Mouse (Mus musculus): ENCODE measurements around the gene Calr. TPM values are rescaled to one million over a fixed set of nuclear protein-coding genes. Genes with fewer than 3 reads are reported as not detected.

Calr gene
- polyA plus RNA-seq (2017; shearing (Covaris generic)): 587 TPM

DNA sequence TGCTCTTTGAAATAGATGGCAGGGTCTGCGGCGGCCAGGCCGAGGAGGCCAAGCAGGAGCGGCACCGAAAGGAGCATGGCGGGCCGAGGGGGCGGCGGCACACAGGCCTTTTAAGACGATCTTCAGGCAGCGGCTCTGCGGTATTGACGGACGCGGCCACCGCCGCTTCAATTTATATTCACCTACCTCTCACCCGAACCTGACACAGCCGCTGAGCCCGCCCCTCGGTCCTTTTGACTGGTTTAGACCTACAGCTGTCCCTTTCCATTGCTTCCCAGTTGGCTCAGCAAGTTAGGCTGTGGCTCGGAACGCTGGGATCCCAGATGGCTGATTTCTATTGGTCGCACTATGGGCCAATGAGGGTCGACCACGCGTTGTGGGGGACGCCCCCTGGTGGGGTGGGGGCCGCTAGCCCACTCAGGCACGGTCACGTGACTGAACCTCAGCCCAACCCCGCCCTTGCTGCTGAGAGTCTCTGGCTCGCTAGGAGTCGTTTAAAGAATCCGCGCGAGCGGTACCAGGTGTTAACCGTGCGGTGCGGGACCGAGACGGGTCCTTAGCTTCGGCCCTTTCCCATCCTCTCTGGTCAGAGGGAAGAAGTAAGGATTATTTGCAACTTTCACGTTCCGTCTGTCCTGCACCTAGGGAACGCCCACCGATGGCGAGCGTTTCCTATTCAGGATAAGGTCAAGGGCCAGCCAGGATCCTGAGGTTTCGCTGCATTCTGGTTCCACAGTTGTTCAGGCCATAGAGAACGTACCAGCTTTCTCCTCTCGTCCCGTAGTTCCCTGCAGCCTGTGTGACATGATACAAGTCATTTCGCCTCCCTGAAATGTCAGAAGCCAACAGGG lies at the start of gene Calr:
Gene Calr (minus strand): TSS at position 213 of the 851 bp plus-strand sequence.

DNA sequence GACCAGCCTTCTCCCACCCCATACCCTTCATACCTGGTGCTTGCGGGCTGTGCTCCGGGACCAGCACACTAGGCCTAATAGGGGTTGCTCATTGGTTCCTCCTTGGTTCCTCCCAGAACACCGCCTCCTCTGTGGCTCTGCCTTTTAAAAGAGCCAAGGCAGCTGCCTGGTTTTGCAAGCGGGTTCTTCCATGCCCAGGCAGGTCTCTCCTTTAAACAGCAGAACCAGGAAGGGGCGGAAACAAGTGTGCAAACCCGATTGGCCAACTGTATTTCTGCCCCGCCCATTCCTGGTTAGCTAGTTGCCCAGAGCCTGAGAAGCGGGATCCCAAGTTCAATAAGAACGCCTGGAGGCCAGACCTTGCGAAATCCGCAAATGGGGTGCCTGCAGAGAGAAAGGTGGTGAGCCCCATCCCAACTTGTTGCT lies 47.0 kb upstream of the Calr start, which contains the start of gene Gcdh:
Gene Gcdh (minus strand): TSS at position 213 of the 426 bp plus-strand sequence.

DNA sequence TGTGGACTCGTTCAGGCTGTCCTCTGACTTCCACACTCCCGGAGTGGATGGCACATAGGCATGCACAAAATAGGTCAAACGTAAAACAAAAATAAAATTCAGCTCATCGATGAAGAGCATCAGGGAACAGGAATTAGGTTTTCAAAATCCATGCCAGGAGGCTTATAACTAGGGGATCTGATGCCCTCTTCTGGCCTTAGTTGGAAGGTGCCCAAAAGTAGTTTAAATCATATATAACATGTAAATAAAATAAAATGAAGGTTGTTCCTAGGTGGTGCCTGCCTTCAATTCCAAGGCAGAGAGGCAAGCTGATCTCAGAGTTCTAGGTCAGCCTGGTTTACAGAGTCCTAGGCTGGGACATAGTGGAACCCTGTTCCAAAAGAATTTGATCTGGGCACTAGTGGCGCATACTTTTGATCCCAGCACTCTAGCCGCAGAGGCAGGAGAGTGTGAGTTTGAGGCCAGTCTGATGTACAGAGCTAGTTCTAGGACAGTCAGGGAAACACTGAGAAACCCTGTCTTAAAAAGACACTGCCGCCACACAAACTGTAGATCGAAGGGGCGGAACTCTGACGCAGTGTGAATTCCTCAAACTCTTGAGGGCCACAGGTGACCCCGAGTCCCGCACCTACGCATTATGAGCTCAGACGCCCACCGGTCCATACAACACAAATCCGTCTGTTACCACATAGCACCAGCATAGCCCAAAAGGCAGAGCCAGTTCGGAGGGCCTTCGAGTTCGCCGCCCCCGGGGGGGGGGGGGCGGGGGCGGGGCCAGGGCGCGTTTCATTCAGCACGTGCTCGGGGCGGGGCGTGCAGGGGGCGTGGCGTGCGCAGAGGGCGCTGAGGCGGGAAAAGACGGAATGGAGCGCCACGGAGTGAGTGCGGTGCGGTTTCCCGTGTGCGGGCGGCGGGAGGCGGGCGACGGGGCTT lies 24.9 kb upstream of the Calr start, which contains the start of gene Syce2:
Gene Syce2 (plus strand): TSS at position 736 of the 933 bp plus-strand sequence.

DNA sequence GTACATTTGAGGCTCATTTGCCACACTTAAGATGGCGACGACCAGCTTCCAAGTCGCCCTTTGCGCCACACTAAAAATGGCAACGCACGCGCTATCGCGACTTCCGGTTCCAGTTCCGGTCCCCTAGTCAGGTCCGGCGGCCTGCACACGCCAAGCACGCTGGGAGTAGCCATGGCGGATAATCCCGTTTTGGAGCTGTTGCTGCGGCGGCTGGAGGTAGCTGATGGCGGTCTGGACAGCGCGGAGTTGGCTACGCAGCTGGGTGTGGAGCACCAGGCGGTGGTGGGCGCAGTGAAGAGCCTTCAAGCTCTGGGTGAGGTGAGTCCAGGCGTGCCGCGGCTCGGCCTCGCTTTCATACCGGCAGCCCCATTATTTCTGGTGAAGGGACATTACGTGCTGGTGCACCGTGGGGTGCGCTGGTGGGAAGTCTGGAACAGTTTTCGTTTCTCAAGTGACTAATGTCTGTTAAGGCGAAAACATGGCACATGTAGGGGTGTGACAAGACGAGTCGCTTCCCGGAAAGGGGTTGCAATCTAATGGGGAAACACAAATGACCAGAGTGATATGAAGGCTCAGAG lies 10.2 kb upstream of the Calr start, which contains the start of gene Farsa:
Gene Farsa (plus strand): TSS at position 126 of the 578 bp plus-strand sequence.

DNA sequence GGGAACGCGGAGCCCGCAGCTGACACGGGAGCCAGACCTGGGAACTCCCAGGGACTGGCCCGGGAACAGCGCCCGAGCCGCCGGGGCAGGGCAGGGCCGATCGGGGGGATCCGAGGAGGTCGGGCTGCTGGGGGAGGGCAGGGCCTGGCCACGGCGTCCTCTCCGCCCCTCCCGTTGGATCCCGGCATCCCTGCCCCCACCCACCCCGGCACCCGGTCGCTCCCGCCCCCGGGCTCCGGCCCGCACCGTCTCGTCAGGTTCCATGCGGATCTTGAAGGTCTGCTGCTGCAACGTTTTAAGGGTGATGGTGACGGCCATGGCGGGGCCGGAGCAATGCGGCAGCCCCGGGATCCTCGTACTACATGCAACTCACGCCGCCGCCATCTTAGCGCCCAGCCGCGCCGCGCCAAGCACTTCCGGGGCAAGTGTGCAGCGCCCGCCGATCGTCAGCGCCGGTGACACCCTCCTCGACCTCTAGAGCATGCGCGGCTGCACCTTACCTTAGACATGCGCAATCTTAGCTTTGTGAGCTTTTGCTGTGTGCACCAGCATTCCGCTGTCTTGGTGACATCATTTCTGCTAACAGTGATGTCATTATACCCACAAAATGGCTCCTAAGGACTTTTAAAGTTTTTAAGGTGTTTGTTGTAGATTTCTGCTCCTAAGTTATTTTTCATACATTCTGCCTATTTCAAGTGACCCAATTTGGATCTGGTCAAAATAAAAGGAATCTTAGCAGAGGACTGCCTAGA lies 6.3 kb downstream of the Calr start, which contains the start of gene Rad23a:
Gene Rad23a (minus strand): TSS at position 418 of the 752 bp plus-strand sequence.

DNA sequence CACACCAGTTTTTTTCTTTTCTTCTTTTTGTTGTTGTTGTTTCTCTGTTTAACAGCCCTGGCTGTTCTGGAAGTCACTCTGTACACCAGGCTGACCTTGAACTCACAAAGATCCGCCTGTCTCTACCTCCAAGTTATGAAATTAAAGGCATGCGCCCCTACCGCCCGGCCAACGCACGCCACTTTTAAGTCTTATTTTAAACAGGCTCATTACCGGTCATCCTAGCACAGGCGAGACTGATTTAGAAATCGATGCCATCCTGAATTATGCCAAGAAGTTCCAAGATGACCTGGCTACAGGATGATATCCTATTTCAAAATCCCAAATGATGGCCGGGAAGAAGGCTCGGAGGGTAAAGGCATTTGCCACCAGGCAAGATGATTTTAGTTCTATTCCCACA lies 15.2 kb downstream of the Calr start, which contains the start of gene Gadd45gip1:
Gene Gadd45gip1 (plus strand): TSS at position 33 of the 400 bp plus-strand sequence.

DNA sequence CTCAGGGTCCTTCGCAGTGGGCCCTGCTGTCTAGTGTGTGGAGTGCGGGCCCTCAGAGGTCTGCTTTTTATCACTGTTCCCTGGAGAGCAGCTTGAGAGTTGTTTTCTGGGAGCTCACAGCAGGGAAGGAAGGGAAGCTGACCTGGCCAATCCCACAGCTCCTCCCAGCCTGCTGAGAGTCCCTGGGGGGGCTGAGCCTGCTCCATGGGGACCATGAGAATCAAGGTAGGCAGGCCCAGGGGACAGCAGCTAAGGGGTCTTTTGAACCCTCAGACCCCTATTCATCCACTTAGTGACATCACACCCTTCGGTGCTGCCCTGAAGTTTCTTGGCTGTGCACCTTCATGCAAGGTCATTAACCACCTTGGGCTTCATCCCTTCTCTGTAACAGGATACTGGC lies 24.0 kb downstream of the Calr start, which contains the start of gene Dand5:
Gene Dand5 (minus strand): TSS at position 101 of the 400 bp plus-strand sequence.

DNA sequence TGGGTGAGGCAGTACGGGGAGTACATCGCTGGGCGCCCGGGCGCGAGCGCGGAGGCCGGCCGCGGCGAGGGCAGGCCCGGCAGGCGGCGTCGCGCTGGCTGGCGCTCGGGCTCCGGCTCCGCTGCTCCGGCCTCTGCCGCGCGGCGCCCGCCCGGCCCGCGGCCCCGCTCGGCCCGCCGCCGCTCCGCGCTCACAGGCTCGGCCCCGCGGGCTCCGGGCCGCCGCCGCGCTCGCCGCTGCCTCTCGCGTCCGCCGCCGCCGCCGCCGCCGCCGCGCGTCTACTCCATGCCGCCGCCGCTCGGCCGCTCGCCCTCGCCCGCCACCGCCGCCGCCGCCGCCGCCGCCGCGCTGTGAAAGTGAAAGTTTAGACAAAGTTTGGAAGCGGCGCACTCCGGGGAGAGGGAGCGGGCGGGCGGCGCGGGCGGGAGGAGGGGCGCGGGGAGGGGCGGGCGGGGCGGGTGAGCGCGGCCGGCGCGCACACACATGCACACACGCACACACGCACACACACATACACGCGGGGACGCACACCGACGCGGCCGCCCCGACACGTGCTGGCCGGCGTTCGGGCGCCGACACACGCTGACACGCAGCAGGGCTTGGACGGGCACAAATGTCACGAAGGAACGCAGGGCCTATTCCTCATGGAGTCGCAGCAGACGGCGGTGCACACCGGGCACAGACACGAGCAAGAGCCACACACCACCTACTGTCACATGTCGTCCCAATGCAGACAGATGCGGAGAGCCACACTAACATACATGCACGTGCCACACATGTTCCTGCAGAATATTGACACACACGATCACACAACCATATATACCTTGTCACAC lies 46.5 kb downstream of the Calr start, which contains the start of gene Nfix:
Gene Nfix (minus strand): TSS at position 346 of the 833 bp plus-strand sequence.

Other genes starting within 250 kb of the Calr start
- gene Ier2, start 184.1 kb downstream of the Calr start, polyA plus RNA-seq (2017; shearing (Covaris generic)): 142 TPM
- 62.5 TPM for gene Trmt1, start 160.6 kb downstream of the Calr start, polyA plus RNA-seq (2017; shearing (Covaris generic))
- gene Nacc1, start 159.1 kb downstream of the Calr start, polyA plus RNA-seq (2017; shearing (Covaris generic)): 4.2 TPM
- 0.60 TPM for gene Lyl1, start 145.5 kb downstream of the Calr start, polyA plus RNA-seq (2017; shearing (Covaris generic))
- 23.0 TPM for gene G430095P16Rik, start 123.9 kb downstream of the Calr start, polyA plus RNA-seq (2017; shearing (Covaris generic))
- 3.0 TPM for gene Nfix, start 46.6 kb downstream of the Calr start, polyA plus RNA-seq (2017; shearing (Covaris generic))
- gene Dand5, start 24.1 kb downstream of the Calr start, polyA plus RNA-seq (2017; shearing (Covaris generic)): 6.8 TPM
- gene Gadd45gip1, start 15.4 kb downstream of the Calr start, polyA plus RNA-seq (2017; shearing (Covaris generic)): 27.8 TPM
- 189 TPM for gene Rad23a, start 6.3 kb downstream of the Calr start, polyA plus RNA-seq (2017; shearing (Covaris generic))
- 97.7 TPM for gene Farsa, start 10.1 kb upstream of the Calr start, polyA plus RNA-seq (2017; shearing (Covaris generic))
- 7.7 TPM for gene Syce2, start 25.2 kb upstream of the Calr start, polyA plus RNA-seq (2017; shearing (Covaris generic))
- gene Gcdh, start 47.0 kb upstream of the Calr start, polyA plus RNA-seq (2017; shearing (Covaris generic)): 39.4 TPM
- 1.1 TPM for gene Klf1, start 55.0 kb upstream of the Calr start, polyA plus RNA-seq (2017; shearing (Covaris generic))
- 18.9 TPM for gene Dnase2a, start 61.6 kb upstream of the Calr start, polyA plus RNA-seq (2017; shearing (Covaris generic))
- gene Mast1, start 90.4 kb upstream of the Calr start, polyA plus RNA-seq (2017; shearing (Covaris generic)): 1.1 TPM
- 0.31 TPM for gene Rtbdn, start 100.1 kb upstream of the Calr start, polyA plus RNA-seq (2017; shearing (Covaris generic))
- not detected for gene Gm49661, start 122.5 kb upstream of the Calr start, polyA plus RNA-seq (2017; shearing (Covaris generic))
- 266 TPM for gene Prdx2, start 122.7 kb upstream of the Calr start, polyA plus RNA-seq (2017; shearing (Covaris generic))
- 105 TPM for gene Rnaseh2a, start 122.8 kb upstream of the Calr start, polyA plus RNA-seq (2017; shearing (Covaris generic))
- 481 TPM for gene Junb, start 131.8 kb upstream of the Calr start, polyA plus RNA-seq (2017; shearing (Covaris generic))
- 7.8 TPM for gene Hook2, start 143.7 kb upstream of the Calr start, polyA plus RNA-seq (2017; shearing (Covaris generic))
- not detected for gene Best2, start 167.6 kb upstream of the Calr start, polyA plus RNA-seq (2017; shearing (Covaris generic))
- 53.5 TPM for gene Asna1, start 178.3 kb upstream of the Calr start, polyA plus RNA-seq (2017; shearing (Covaris generic))
- 200 TPM for gene Trir, start 179.9 kb upstream of the Calr start, polyA plus RNA-seq (2017; shearing (Covaris generic))
- 45.8 TPM for gene Tnpo2, start 190.0 kb upstream of the Calr start, polyA plus RNA-seq (2017; shearing (Covaris generic))
- 8.0 TPM for gene Fbxw9, start 213.1 kb upstream of the Calr start, polyA plus RNA-seq (2017; shearing (Covaris generic))
- gene Gm5741, start 221.0 kb upstream of the Calr start, polyA plus RNA-seq (2017; shearing (Covaris generic)): 1.9 TPM
- 78.8 TPM for gene Dhps, start 224.8 kb upstream of the Calr start, polyA plus RNA-seq (2017; shearing (Covaris generic))
- gene Wdr83os, start 233.8 kb upstream of the Calr start, polyA plus RNA-seq (2017; shearing (Covaris generic)): 185 TPM
- gene Wdr83, start 234.4 kb upstream of the Calr start, polyA plus RNA-seq (2017; shearing (Covaris generic)): 41.4 TPM
- gene Man2b1, start 236.3 kb upstream of the Calr start, polyA plus RNA-seq (2017; shearing (Covaris generic)): 184 TPM